Mouse (Mus musculus) macrophage (primary cell): Measurements from ENCODE around the gene Gm10184. TPM values are rescaled to one million over a fixed set of nuclear protein-coding genes. Genes with fewer than 3 reads are reported as not detected.
"Not testable (repeated sequence)": the region's sequence is repeated elsewhere in the genome, so short reads cannot be mapped to it uniquely, and the experiment has no call there.

ENCODE experiments used
- H3K27ac ChIP-seq: fragments of 350-480 bp; formaldehyde crosslinking; 2 replicates; pipeline ENCODE4 v1.9.0; 2021
- H3K36me3 ChIP-seq: fragments of 350-480 bp; formaldehyde crosslinking; 2 replicates; pipeline ENCODE4 v1.9.0; 2021; ENCODE audit errors: inconsistent target
- H3K4me3 ChIP-seq: fragments of 350-480 bp; formaldehyde crosslinking; 2 replicates; pipeline ENCODE4 v1.9.0; 2021; ENCODE audit errors: inconsistent target
- H3K79me2 ChIP-seq: fragments of 350-480 bp; formaldehyde crosslinking; 2 replicates; pipeline ENCODE4 v1.9.0; 2021; ENCODE audit errors: inconsistent target
- WGBS: methylation state at CpG from one replicate; pipeline ENCODE4 v1.1.7; 2026; ENCODE audit warnings: inconsistent platforms; ENCODE audit not compliant: missing documents; 5-methylcytosine and 5-hydroxymethylcytosine counted together
- polyA plus RNA-seq: library from polyadenylated mRNA; stranded (reverse); fragments of 250-400 nt; gene quantifications from 3 replicates; pipeline ENCODE4 v1.2.4, GENCODE M21; 2018; ENCODE audit warnings: inconsistent platforms
- total RNA-seq, 78 experiments: library from RNA; depleted of rRNA; stranded (reverse); fragments of 250-400 nt; gene quantifications; 1 replicate in 9 of 78; 2 replicates in 24 of 78; 3 replicates in 43 of 78; 4 replicates in 2 of 78; pipeline ENCODE4 v1.2.4; 2018; ENCODE audit warnings: inconsistent platforms in 56 of 78

Gm10184 gene
- total RNA-seq (2018; cell fraction: chromatin; rRNA removed) = 1 to 10 TPM in 10 of 26 experiments, under 1 TPM in 8, not detected in 8; 0.25 to 3.4 (median 1.2) TPM
- 1 to 10 TPM; 1.2 to 3.8 (median 2.1) TPM for total RNA-seq (2018; cell fraction: cytosol; rRNA removed)
- total RNA-seq (2018; cell fraction: nucleus; rRNA removed) = 1 to 10 TPM in 10 of 26 experiments, under 1 TPM in 12, not detected in 4; 0.40 to 2.8 (median 0.76) TPM
- 3.8 to 6.5 TPM (median 4.5 TPM) in 3 replicates for polyA plus RNA-seq

DNA sequence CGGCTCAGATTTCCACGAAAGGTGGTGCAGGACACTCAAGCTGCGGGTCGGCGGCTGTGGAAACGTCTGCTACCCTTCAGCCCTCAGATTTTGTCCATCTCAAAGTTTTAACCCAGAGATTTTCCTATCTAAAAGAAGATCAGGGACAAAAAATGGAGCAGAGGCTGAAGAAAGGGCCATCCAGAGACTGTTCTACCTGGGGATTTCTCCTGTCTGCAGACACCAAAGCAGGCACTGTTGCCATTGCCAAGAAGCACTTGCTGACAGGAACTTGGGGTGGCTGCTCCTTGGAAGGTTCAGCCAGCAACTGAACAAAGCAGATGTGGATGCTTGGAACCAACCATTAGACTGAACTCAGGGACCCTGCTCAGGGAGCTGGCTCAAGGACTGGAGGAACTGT, at the start of gene Gm10184:
Gm10184 (minus strand) TSS at position 101 of the 400 bp plus-strand sequence.
- Histone ChIP-seq H3K4me3 (no peak within 1 kb of the TSS), H3K27ac (no peak within 1 kb of the TSS), H3K79me2 (no peaks in the 10 kb centered on the region), H3K36me3 (no peaks in the 10 kb centered on the region)
- WGBS = 96% methylated on average over 6 of the region's 6 CpGs

DNA sequence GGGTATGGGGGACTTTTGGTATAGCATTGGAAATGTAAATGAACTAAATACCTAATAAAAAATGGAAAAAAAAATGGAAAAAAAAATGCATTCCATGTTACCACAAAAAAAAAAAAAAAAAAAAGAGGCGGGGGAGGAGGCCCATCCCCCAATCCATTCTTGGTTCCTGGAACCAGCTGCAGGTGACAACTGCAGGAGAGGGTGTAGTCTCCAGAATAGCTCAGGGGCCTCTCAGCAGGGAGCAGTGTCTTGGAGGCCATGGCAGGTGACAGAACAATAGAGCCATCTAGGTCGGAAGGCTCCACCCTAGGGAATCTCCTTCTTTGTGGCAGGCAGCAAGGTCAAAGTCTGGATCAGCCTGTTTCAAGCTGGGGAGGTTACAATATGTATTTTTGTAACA, 23.7 kb upstream of the Gm10184 start:
- H3K4me3 ChIP-seq = no peak overlapping the region
- H3K79me2 ChIP-seq = no peaks in the 10 kb centered on the region
- WGBS = 91% methylated on average over 1 of the region's 2 CpGs
- no peaks in the 10 kb centered on the region for H3K36me3 ChIP-seq
- H3K27ac ChIP-seq = no peak overlapping the region

DNA sequence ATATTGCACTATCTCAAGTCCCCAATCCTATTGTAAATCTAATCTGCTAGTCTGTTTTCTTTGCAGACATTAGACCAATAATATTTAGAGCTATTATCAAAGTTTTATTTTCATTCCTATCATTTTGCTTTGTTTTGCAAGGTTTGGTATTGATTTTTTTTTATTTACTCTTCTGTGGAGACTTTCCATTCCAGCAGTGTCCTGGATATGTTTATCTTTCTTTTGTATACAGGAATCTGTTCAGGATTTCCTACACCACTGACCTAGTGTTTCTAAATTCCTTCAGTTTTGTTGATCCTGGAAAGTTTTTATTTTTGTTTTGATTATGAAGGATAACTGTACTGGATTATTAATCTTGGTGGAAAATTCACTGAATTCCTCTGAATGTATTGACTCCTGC, 2.6 kb downstream of the Gm10184 start:
- Histone ChIP-seq H3K36me3 (no peaks in the 10 kb centered on the region), H3K27ac (no peak overlapping the region), H3K4me3 (no peak overlapping the region), H3K79me2 (no peaks in the 10 kb centered on the region)

DNA sequence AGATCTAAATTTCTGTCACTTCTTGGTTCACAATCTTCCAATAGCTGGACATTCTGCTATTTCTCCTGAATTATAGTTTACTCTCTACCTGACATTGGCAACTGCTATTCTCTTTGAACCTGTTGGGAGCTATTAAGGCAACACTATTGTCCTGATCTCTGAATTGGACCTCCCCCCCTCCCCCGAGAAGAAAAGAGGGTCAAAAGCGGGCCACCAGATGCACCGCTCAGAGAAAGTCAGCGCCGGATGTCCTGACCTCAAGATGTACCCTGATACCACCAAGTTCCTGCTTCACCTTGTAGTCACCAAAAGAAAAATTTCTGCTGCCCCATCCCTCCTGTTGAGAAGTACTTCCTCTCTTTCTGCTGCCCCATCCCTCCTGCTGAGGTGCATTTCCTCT, 5.5 kb downstream of the Gm10184 start:
- H3K36me3 ChIP-seq, H3K4me3 ChIP-seq, H3K79me2 ChIP-seq, H3K27ac ChIP-seq: not testable (repeated sequence)
- WGBS = 94% methylated on average over 5 of the region's 5 CpGs

DNA sequence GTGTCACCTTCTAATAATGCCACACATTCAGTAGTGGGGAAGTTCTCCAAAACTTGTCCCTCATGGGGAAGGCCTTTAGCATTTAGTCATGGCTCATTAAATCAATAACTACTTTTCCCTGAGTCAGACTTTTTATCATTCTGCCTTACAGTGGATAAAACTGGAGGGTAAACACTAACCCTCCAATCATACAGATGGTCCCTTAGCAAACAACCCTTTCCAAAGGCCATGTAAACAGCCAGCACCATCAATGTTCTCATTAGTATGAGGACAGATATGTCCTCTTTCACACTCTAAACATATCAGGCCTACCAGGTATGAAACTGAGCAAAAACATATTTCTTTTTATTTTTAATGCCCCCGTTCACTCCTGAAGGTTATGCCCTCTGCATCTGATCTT, 7.5 kb downstream of the Gm10184 start:
- Histone ChIP-seq H3K4me3 (no peak overlapping the region), H3K27ac (no peak overlapping the region), H3K36me3 (no peaks in the 10 kb centered on the region), H3K79me2 (no peaks in the 10 kb centered on the region)
- WGBS = 90% methylated on average over 1 of the region's 1 CpGs

DNA sequence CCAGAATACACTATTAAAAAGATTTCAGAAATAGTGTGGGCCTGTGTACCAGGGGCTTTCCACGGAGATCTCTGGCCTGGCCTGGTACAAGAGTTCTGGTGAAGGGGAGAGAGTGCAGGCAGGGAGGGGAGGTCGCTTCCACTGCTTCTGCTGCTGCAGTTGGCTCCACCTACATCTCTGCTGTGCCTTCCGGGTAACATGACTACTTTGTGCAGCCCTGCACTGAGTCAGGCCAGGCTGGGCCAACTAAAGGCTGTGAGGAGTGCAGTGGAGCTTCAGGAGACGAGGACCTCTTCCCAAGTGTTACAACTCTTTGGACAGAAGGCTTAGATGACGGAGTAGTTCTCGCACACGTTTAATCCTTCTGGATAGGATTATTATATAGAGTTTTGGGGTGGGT, 9.6 kb downstream of the Gm10184 start:
- no peak overlapping the region for H3K4me3 ChIP-seq
- WGBS = 76% methylated on average over 7 of the region's 7 CpGs
- H3K79me2 ChIP-seq = no peaks in the 10 kb centered on the region
- H3K36me3 ChIP-seq = no peaks in the 10 kb centered on the region
- no peak overlapping the region for H3K27ac ChIP-seq

DNA sequence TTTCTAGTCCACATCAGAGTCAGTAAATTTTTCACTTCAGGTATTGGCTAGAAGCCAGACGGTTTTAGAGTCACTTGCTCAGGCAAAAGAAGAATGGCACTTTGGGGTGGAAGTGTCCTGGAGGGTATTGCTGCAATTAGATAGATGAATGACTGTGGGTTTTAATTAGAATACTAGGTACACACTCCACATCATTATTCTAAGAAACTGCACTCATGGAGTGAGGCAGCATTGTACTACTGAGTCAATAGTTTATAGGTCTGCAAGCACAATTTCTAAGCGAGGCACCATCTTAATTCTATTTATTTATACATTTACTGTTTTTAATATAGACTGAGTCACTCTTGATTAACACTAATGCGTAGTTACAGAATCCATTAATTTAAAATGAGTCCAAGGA, 10.4 kb downstream of the Gm10184 start:
- Histone ChIP-seq H3K27ac (no peak overlapping the region), H3K36me3 (no peaks in the 10 kb centered on the region), H3K4me3 (no peak overlapping the region), H3K79me2 (no peaks in the 10 kb centered on the region)
- WGBS = 77% methylated on average over 3 of the region's 3 CpGs

DNA sequence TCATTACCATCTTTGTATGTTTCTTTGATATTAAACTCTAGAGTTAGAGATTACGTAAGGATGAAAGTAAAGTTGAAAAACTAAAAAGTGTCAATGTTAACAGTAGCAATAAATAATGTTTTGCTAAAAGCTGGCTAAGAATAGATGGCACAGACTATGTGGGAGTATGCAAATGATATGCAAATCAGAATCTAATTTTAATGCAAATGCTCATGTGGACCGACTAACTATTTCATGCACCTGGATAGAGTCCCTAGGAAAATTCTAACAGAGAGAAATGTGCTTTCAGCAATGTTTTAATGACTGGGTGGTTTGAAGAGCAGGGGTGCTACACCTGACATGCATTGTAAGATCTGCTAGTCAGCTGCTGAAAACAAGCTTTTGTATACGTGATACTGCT, 45.3 kb downstream of the Gm10184 start:
- WGBS = 80% methylated on average over 3 of the region's 3 CpGs
- no peaks in the 10 kb centered on the region for H3K79me2 ChIP-seq
- H3K27ac ChIP-seq = no peak overlapping the region
- H3K4me3 ChIP-seq = no peak overlapping the region
- no peaks in the 10 kb centered on the region for H3K36me3 ChIP-seq
